Mouse (Mus musculus) frontal cortex, postnatal 14 days (tissue): ENCODE data around the gene Ptpa.
"Not testable (repeated sequence)": the region's sequence is repeated elsewhere in the genome, so short reads cannot be mapped to it uniquely, and the experiment has no call there.

Experiments used
- DNase-seq, 2 experiments: peaks; one replicate each; pipeline ENCODE4 v3.0.0; 2022; ENCODE audit warnings: low spot score in 2 of 2

The Ptpa gene

GRCm38 (mm10) chr2:30402351-30402826, 13.4 kb upstream of the Ptpa start:
- DNase-seq: no peak

- DNase-seq: no peak
These were observed 13.0 kb upstream of the Ptpa start for GRCm38 (mm10) chr2:30402843-30403242.

GRCm38 (mm10) chr2:30403870-30404269, 12.0 kb upstream of the Ptpa start:
- DNase-seq: no peak

GRCm38 (mm10) chr2:30407221-30407620, 8.6 kb upstream of the Ptpa start:
- DNase-seq: no peak

- no peak for DNase-seq
These were observed 8.1 kb upstream of the Ptpa start for GRCm38 (mm10) chr2:30407778-30408177.

- no peak for DNase-seq
These were observed 7.3 kb upstream of the Ptpa start for GRCm38 (mm10) chr2:30408452-30409100.

GRCm38 (mm10) chr2:30409454-30410176, 6.2 kb upstream of the Ptpa start:
- no peak for DNase-seq

- peak in 1 of 2 experiments; percentile 44 for DNase-seq
These were observed 2.5 kb upstream of the Ptpa start for GRCm38 (mm10) chr2:30413038-30413973.

GRCm38 (mm10) chr2:30414101-30414500, 1.7 kb upstream of the Ptpa start:
- DNase-seq: no peak

GRCm38 (mm10) chr2:30414681-30415080, 1.2 kb upstream of the Ptpa start:
- DNase-seq: no peak

- DNase-seq: peak; percentile 89 to 90
These were observed 493 bp upstream of the Ptpa start, which contains the start of gene Crat for GRCm38 (mm10) chr2:30415157-30415935. Crat (minus strand) TSS chr2:30415813.

- DNase-seq: no peak
These were observed 768 bp downstream of the Ptpa start for GRCm38 (mm10) chr2:30416649-30416965.

GRCm38 (mm10) chr2:30417154-30417553, 1.3 kb downstream of the Ptpa start:
- DNase-seq: not testable (repeated sequence)

GRCm38 (mm10) chr2:30417595-30418165, 1.8 kb downstream of the Ptpa start:
- no peak for DNase-seq

- no peak for DNase-seq
These were observed 2.4 kb downstream of the Ptpa start for GRCm38 (mm10) chr2:30418259-30418658.

- no peak for DNase-seq
These were observed 3.3 kb downstream of the Ptpa start for GRCm38 (mm10) chr2:30419112-30419511.

- DNase-seq: no peak
These were observed 5.6 kb downstream of the Ptpa start for GRCm38 (mm10) chr2:30421432-30421831.

GRCm38 (mm10) chr2:30429156-30429555, 13.3 kb downstream of the Ptpa start:
- DNase-seq: no peak

GRCm38 (mm10) chr2:30435326-30436155, 19.7 kb downstream of the Ptpa start:
- peak in 1 of 2 experiments; percentile 63 for DNase-seq

GRCm38 (mm10) chr2:30436156-30436545, 20.3 kb downstream of the Ptpa start:
- no peak for DNase-seq
